ENCODE assay signal across 20 mouse cellular contexts in the genomic region with DNA sequence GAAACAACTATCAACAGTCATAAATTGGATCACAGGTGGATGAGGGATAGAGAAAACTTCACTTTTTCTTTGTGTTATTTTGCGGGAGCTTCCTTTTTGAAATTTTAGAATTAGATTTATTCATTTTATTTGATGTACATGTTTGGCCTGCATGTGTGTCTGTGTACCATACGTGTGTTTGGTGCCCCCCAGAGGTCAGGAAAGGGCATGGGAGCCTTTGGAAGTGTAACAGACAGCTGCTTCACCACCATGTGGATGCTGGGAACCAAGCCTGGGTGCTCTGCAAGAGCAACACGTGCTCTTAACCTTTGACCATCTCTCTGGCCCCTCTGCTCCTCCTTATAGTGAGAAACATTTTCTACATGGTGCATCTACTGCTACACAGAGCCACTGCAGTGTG. TPM values are rescaled to one million over a fixed set of nuclear protein-coding genes. Genes with fewer than 3 reads are reported as not detected.
DNase-seq lines count a peak whose midpoint lies in the region; ATAC-seq and TF ChIP-seq lines count a peak whose summit lies in the region.
"Had no signal": no experiment of that assay in that cellular context is flagged by ENCODE, and none has a peak within 500 bp of the region (broad histone marks: within the 10 kb centered on the region; RNA-seq: fewer than 3 reads in every experiment).

No protein-coding gene starts in this region.

- no peak for ATAC-seq in CD4-positive, CD25-positive, alpha-beta regulatory T cell, adult 4 months

- no peaks in the 10 kb centered on the region; the same call in 1 of the 2 replicates for H3K4me1 ChIP-seq in lung, adult 2 months (ENCODE audit: control insufficient read depth, insufficient read depth, low read length)
- H3K4me1 ChIP-seq in E14TG2a.4 (replicated peaks; ENCODE audit: low read depth, low read length), result peaks cover 5% of the 10 kb centered on the region; the same call in 1 of the 2 replicates
- H3K4me1 ChIP-seq: hindbrain, embryonic 15.5 days; limb, embryonic 12.5 days; midbrain, embryonic 12.5 days; stomach, embryonic 15.5 days had no signal

- no peak for TF ChIP-seq POLR2A in lung, adult 2 months (IDR thresholded peaks at IDR 0.05; ENCODE audit: borderline replicate concordance, extremely low read depth, low read depth, low read length)
- no peak for TF ChIP-seq POLR2A in brain, embryonic 14.5 days (IDR thresholded peaks at IDR 0.05; ENCODE audit: borderline replicate concordance, extremely low read depth, insufficient read depth, insufficient read length, poor library complexity, severe bottlenecking)

- H3K4me3 ChIP-seq in lung, adult 2 months (replicated peaks; ENCODE audit: extremely low read depth, low read depth, low read length), result no peak overlapping the region
- H3K4me3 ChIP-seq in E14TG2a.4 (replicated peaks; ENCODE audit: low read length), result no peak overlapping the region
- H3K4me3 ChIP-seq: hindbrain, embryonic 15.5 days; limb, embryonic 12.5 days; midbrain, embryonic 12.5 days; myocyte; stomach, embryonic 15.5 days had no signal

- H3K27me3 ChIP-seq in E14TG2a.4 (ENCODE audit: insufficient read depth, low read length), result no peaks in the 10 kb centered on the region
- H3K27me3 ChIP-seq: hindbrain, embryonic 15.5 days; limb, embryonic 12.5 days; midbrain, embryonic 12.5 days; stomach, embryonic 15.5 days had no signal

- no peaks in the 10 kb centered on the region for H3K9me3 ChIP-seq in E14TG2a.4 (ENCODE audit: low read length)
- H3K9me3 ChIP-seq: hindbrain, embryonic 15.5 days; limb, embryonic 12.5 days; midbrain, embryonic 12.5 days; stomach, embryonic 15.5 days had no signal

- 56% methylated on average over 3 of the region's 3 CpGs for WGBS in lung, adult 2 months

- peak; percentile 6 for DNase-seq in CD4-positive, CD25-positive, alpha-beta regulatory T cell, adult 2 months (ENCODE audit: low read depth, low spot score)
- DNase-seq in lung, adult 2 months, result no peak
- no peak for DNase-seq in lung, postnatal 4 days
- DNase-seq in brain, embryonic 14.5 days (ENCODE audit: low read depth), result no peak
- DNase-seq in cerebellum, postnatal 10 days, result no peak
- no peak for DNase-seq in adrenal gland, adult (ENCODE audit: inconsistent age in 2 of 2, low spot score in 1 of 2)
- DNase-seq: cerebellum, adult 8-10 months; gastrocnemius, postnatal 10 days; kidney, adult 2 months; lung, postnatal 10 days; right cerebral cortex, adult 18-20 months; spleen, adult 18-20 months; thymus, postnatal 36 days had no signal

- H3K36me3 ChIP-seq in E14TG2a.4 (ENCODE audit: insufficient read depth, low read length), result peaks cover 8% of the 10 kb centered on the region
- H3K36me3 ChIP-seq: midbrain, embryonic 12.5 days had no signal

- TF ChIP-seq CTCF in lung, adult 2 months (IDR thresholded peaks at IDR 0.05; ENCODE audit: insufficient read depth, low read length), result 0 out of 2 replicates have a peak, but pooled peaks have one; percentile 22
- peak; percentile 26 for TF ChIP-seq CTCF in E14TG2a.4 (conservative IDR thresholded peaks at IDR 0.05; ENCODE audit: low read length)
- TF ChIP-seq CTCF in brain, embryonic 14.5 days (IDR thresholded peaks at IDR 0.05; ENCODE audit: borderline replicate concordance, extremely low read depth, insufficient read depth, insufficient read length), result peak; percentile 19; the same call in 1 of the 2 replicates

RNA-seq across cellular contexts. Expression of gene Eogt, which starts 34.2 kb away (rescaled TPM):
- 10 to 100 TPM in 1 of 2 experiments, 1 to 10 TPM in 1; 8.1 to 13.9 TPM for polyA plus RNA-seq in CD4-positive, CD25-positive, alpha-beta regulatory T cell, adult 4 months (2017; shearing (Covaris generic))
- polyA plus RNA-seq in lung, adult 2 months (2012; rRNA removed), result 19.9 and 34.7 TPM in 2 replicates
- 12.6 and 15.8 TPM in 2 replicates for polyA plus RNA-seq in brain, embryonic 14.5 days (2012; rRNA removed)

RNA-seq across cellular contexts. Expression of gene Fam19a4, which starts 54.6 kb away (rescaled TPM):
- under 1 TPM in 1 of 2 experiments, not detected in 1; 0.19 TPM for polyA plus RNA-seq in CD4-positive, CD25-positive, alpha-beta regulatory T cell, adult 4 months (2017; shearing (Covaris generic))
- polyA plus RNA-seq in lung, adult 2 months (2012; rRNA removed), result 0.09 TPM in 1 of 2 replicates, not detected in the other
- polyA plus RNA-seq in brain, embryonic 14.5 days (2012; rRNA removed), result 1.4 and 2.3 TPM in 2 replicates
- polyA plus RNA-seq: kidney, adult 2 months; myocyte had no signal
